Mouse (Mus musculus) stomach, postnatal 0 days (tissue): ENCODE measurements around the gene Shc4.

ENCODE experiments used
- CTCF ChIP-seq: IDR thresholded peaks from 2 replicates; pipeline ENCODE4 v1.5.1; 2016; ENCODE audit warnings: antibody characterized with exemption, low read depth, mild to moderate bottlenecking, moderate library complexity
- EP300 ChIP-seq: optimal IDR thresholded peaks from 2 replicates; pipeline ENCODE3; 2016; ENCODE audit warnings: antibody characterized with exemption

GRCm38 (mm10) chr2:125738718-125739117 lies 14.8 kb upstream of the Shc4 start:
- TF ChIP-seq CTCF (peak; percentile 57), EP300 (no peak)
